Mouse (Mus musculus): ENCODE measurements around the gene Atp6v0d1.

Atp6v0d1 gene

GRCm38 (mm10) chr8:105496439-105497180, 69.2 kb downstream of the Atp6v0d1 start, which contains the start of gene Zdhhc1:
Gene Zdhhc1, minus strand, starts transcription at chr8:105496902.
- DNase-seq = peak; percentile 91

- no peak for DNase-seq
Measured at GRCm38 (mm10) chr8:105495350-105496302, 70.2 kb downstream of the Atp6v0d1 start.

- DNase-seq = no peak
Measured at GRCm38 (mm10) chr8:105494566-105494965, 71.3 kb downstream of the Atp6v0d1 start.

- DNase-seq = no peak
Measured at GRCm38 (mm10) chr8:105493495-105493894, 72.4 kb downstream of the Atp6v0d1 start.

- no peak for DNase-seq
Measured at GRCm38 (mm10) chr8:105489281-105489680, 76.6 kb downstream of the Atp6v0d1 start.

DNA sequence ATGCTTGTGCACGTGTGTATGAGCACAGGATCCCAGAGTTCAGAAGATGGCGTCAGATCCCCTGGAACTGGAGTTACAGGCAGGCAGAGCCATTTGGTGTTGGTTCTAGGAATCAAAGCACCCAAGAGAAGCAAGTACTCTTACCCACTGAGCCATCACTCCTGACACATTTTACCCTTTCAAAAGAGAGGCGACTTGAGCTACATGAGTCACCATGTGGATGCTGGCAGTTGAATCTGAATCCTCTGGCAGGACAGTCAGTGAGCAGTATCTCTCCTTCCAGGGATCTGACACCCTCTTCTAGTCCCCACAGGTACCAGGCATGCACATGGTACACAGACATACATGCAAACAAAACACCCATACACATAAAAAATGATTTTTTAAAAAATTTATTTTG, 77.8 kb downstream of the Atp6v0d1 start:
- DNase-seq = no peak

DNA sequence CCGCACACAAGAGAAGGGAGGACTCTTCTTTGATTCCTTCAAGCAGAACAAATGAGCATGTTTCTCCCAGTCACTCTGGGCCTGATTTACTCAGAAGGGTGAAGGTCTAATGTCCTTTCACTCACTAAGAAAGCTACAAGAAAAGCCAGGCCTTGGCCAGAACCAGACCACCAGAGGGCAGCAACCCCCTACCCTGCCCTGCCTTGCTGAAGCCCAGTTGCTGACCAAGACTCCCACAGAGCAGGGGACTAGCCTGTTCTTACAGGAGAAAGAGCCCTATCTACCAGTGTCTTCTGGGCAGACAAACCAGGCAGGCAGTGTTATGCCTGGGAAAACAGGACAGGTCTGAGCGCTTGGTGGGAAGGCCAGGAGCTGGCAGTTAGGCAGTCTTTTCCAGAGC, 81.5 kb downstream of the Atp6v0d1 start:
- DNase-seq = no peak

DNA sequence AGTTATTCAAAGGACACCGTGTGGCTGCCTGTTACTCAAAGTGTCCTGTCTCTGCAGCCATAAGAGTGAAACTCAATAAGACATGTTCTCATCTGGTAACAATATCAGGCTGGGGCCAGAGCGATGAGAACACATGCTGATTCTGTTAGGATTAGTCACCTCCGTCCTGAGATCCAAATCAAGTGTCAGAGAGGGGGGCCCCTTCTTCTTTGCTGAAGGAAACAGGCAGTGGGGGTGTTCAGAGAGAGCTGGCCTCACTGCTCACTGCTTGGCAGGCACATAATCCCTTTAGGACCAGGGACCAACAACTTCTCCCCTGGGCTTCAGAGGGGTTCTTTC, 81.8 kb downstream of the Atp6v0d1 start:
- no peak for DNase-seq

DNA sequence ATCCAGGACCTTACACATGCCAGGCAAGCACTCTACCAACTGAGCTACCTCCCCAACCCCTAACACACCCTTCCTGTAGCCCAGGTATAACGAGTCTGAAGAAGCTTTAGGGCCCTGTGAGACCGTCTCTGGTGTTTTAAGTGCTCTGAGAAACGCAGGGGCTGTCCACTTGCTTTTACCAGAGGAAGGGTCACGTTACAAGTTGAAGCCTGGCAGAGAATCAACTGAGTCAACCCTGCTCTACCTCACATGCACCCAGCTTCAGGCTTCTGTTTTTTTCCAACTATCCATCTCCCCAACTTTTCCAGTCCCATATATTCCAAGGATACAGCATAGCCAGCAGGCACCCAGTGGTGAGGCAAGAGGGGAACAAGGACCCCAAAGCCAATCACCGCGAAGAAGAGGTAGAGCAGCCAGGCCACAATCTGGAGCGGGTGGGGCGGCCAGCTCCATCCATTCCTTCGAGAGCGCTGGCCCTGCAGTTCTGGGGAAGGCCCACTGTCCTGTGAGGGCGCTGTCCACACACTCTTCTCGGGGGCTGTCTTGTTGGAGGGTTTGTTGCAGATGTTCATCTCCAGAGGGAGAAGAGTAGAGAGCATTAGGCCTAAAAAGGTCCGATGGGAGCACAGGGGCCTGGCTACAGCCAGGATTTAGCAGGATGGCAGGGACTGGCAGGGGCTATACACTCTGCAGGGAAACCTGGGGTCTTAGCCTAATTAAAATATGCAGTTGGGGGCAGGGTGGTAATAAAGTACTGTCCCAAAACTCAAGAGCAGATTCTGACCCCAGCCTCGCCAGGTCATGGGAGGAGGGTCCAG, 82.4 kb downstream of the Atp6v0d1 start:
- DNase-seq = no peak

GRCm38 (mm10) chr8:105482123-105482522, 83.7 kb downstream of the Atp6v0d1 start:
- DNase-seq = no peak

DNA sequence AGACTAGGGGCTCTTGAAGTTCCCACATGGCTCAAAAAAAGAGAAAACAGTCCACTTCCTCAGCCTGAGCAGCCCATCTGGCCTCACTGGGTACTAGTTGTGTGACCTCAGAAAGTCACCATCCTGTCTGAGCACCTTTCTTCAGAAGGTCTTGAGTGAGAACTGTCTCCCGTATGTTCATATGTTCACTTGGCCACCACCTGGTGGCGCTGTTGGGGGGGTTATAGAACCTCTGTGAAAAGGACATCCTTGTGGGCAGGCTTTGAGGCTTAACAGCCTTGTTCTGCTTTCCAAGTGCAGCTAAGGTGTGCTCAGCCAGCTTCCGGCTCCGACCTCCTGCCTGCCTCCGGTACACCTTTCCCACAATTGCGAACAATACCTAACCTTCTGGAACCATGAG, 84.4 kb downstream of the Atp6v0d1 start:
- no peak for DNase-seq

DNA sequence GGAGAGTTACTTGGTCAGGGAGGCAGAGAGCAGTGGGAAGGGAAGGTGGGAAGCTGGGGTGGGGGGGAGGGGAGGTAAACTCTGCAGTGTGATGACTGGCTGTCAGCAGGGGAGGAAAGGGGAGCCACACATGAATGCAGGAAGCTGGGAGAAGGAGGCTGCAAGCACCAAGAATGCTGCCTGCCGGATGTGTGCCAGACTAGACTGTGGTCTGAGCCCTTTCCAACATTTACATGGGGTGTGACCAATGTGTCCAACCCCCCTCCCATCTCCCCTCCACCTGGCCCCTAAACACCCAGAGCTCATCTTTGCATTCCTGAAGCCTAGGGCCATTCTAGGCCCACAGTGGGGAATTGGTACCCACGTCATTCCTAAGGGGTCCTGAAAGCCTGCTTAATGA, 84.8 kb downstream of the Atp6v0d1 start:
- DNase-seq = no peak

GRCm38 (mm10) chr8:105477792-105478191, 88.1 kb downstream of the Atp6v0d1 start:
- DNase-seq = no peak

- DNase-seq = no peak
Measured at GRCm38 (mm10) chr8:105476628-105477413, 89.0 kb downstream of the Atp6v0d1 start.

DNA sequence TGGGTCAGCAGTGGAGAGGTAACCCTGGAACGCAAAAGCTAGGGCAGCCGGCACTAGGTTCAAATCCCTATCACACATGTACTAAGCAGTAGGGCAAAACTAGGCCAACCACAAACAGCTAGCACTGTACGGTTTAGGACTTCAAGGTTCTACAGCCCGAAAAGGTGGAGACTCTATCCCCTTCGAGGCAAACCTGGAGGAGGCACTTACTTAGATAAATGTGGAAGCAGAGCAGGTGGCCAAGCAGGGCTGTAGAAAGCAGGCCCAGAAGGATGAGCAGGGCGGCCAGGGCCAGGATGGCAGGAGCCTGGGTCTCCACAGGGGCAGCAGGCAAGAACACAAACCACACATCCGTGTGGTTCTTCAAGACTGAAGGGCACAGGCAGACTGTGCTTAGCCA, 89.7 kb downstream of the Atp6v0d1 start:
- DNase-seq = no peak

DNA sequence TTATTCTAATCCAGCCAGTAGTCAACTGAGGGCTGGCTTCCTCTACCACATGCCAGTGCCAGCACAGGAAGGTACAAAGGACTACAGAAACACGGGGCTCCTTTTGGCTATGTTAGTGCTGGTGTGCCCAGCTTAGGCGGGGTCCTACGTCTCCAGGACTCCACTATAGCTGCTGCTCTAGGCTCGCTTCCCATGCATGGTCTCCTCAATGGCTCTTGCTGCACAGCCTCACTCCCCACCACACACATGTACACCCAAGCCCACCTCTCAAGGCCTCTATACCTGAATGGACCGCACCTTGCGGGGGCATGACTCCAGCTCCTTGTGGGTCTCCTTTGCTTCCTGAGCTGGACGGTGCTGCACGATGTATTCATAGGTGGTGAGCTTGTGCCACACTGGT, 90.1 kb downstream of the Atp6v0d1 start:
- DNase-seq = no peak

DNA sequence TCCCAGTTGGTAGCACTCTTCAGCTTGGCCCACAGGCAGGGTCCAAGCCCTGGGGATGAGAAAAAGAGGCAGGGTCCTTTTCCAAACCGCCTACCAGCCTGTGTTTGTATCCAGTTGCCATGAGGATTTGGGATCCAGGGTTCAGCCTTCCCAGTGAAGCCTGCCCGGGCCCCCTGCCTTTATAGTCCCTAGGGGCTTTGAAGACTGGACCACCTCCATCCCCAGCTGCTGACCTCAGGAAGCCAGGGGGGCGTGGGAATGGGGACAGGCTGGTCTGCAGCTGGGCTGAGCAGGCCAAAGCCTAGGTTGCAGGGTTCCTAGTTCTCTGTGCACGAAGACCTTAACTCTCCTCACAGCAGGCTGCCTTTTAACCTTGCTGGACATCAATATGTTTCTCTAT, 90.6 kb downstream of the Atp6v0d1 start:
- DNase-seq = no peak

GRCm38 (mm10) chr8:105474680-105475079, 91.2 kb downstream of the Atp6v0d1 start:
- no peak for DNase-seq
